Mouse (Mus musculus): Measurements from ENCODE around the gene Dppa3. TPM values are rescaled to one million over a fixed set of nuclear protein-coding genes. Genes with fewer than 3 reads are reported as not detected.

Dppa3 gene
- polyA plus RNA-seq, 1 experiment from 2014 or later, result not detected

DNA sequence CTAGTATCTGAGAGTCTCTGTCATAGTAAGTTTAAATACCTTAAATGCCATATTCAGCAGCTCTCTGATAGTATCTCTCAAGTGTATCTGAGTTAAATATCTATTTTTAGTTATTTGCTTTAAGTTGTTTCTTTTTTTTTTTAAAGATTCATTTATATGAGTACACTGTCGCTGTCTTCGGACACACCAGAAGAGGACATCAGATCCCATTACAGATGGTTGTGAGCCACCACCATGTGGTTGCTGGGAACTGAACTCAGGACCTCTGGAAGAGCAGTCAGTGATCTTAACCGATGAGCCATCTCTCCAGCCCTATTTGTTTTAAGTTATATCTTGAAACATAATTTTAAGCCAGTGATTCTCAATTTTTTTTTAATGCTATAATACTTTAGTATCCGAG is 25.2 kb upstream of the Dppa3 start:
- H3K4me2 ChIP-seq (replicated peaks), result no peak overlapping the region
- H3K4me1 ChIP-seq, result no peaks in the 10 kb centered on the region
- H3K27me3 ChIP-seq, result no peaks in the 10 kb centered on the region
- H3K9me3 ChIP-seq (replicated peaks), result no peaks in the 10 kb centered on the region
- no peaks in the 10 kb centered on the region for H3K36me3 ChIP-seq
- no peak overlapping the region for H3K27ac ChIP-seq (replicated peaks)
- H3K4me3 ChIP-seq (replicated peaks), result no peak overlapping the region
- WGBS, result 87% methylated on average over 4 of the region's 4 CpGs
- no peak for ATAC-seq (ENCODE audit: insufficient number of reproducible peaks, low FRiP score, low TSS enrichment, low read depth)
- no peak overlapping the region for H3K9ac ChIP-seq

DNA sequence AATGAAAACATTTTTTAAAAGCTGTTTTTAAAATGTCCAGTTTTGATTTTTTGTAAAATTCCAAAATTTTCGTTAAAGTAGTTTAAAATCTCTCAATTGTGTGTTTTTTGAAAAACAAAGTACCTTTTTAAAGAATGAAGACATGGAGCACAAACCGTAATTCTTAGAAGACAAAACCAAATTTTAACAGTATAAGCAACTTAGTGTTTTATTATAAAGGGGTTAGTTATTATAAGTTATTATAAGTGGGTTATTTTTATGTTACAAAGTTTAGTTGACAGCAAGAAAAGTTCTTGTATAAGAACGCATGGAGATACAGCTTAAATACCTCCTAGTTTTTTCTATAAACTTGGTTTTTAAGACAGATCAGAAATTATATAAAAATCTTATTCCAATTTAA is 24.6 kb upstream of the Dppa3 start:
- Histone ChIP-seq H3K27ac (replicated peaks) (no peak overlapping the region), H3K9me3 (replicated peaks) (no peaks in the 10 kb centered on the region), H3K4me2 (replicated peaks) (peak overlapping the region; percentile 55; the same call in 1 of the 2 replicates), H3K27me3 (no peaks in the 10 kb centered on the region), H3K4me1 (no peaks in the 10 kb centered on the region), H3K36me3 (no peaks in the 10 kb centered on the region), H3K4me3 (replicated peaks) (peak overlapping the region; percentile 51), H3K9ac (no peak overlapping the region)
- 85% methylated on average over 3 of the region's 3 CpGs for WGBS
- no peak for ATAC-seq (ENCODE audit: insufficient number of reproducible peaks, low FRiP score, low TSS enrichment, low read depth)

DNA sequence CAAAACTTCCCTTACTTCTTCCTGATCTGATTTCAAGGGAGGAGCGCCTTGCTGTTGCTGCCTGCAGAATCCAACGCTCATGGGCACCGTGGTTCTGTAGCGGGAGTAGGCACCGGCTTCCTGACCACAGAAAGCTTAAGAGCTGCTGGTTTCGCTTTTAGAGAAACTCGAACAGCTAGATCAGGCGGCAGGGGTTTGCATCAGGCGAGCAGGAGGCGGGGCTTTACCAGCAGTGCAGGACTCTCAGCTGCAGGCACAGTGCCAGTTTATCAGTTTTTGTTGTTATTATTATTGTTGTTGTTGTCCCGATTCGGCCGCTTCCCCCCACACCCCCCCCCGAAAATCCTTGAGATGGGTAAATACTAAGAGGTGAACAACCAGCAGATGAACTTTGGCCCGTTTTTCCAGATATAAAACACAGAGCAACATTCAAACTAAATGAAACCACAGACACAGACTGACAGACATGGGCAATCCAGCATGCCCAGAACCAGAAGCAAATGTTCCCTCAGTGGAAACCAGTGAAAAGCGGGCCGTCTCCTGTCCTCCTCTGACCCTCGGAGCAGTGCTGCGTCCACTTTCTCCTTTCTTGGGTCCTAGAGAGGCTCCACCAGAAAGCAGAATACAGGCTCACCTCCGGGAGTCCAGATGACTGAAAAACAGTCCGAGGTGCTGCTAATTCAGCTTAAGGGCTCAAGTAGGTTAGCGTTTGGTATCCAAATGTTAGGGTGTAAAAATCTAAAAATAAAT is 23.8 kb upstream of the Dppa3 start, which contains the start of gene Apobec1:
Gene Apobec1, minus strand, starts transcription at position 203 of the 750 bp plus-strand sequence.
- Histone ChIP-seq H3K9ac (peak within 1 kb of the TSS; percentile 35; the same call in 1 of the 2 replicates), H3K4me1 (no peaks in the 10 kb centered on the region), H3K27ac (replicated peaks) (peak within 1 kb of the TSS; percentile 45), H3K4me2 (replicated peaks) (peak within 1 kb of the TSS; percentile 55), H3K9me3 (replicated peaks) (no peaks in the 10 kb centered on the region), H3K27me3 (no peaks in the 10 kb centered on the region), H3K36me3 (no peaks in the 10 kb centered on the region), H3K4me3 (replicated peaks) (peak within 1 kb of the TSS; percentile 51)
- peak; percentile 73 for ATAC-seq (ENCODE audit: insufficient number of reproducible peaks, low FRiP score, low TSS enrichment, low read depth)
- 4% methylated on average over 22 of the region's 22 CpGs for WGBS

DNA sequence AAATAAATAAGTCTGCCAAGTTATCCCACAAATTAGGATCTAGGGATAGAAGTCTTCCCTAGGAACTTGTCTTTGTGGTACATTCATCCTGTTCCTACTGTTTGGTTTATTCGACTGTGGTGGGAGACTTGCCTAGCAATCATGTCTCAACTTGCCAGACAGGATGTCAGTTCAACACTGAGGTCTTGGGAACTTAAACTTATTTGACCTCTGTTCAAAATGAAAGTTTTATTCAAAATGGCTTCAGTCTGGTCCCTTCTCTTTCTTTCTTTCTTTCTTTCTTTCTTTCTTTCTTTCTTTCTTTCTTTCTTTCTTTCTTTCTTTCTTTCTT is 23.3 kb upstream of the Dppa3 start:
- 15% methylated on average over 1 of the region's 1 CpGs for WGBS
- peak overlapping the region; percentile 55 for H3K4me2 ChIP-seq (replicated peaks)
- no peak for ATAC-seq (ENCODE audit: insufficient number of reproducible peaks, low FRiP score, low TSS enrichment, low read depth)

GRCm38 (mm10) chr6:122604260-122604659 is 21.9 kb upstream of the Dppa3 start:
- H3K9me3 ChIP-seq (replicated peaks), result no peaks in the 10 kb centered on the region
- no peaks in the 10 kb centered on the region for H3K27me3 ChIP-seq
- H3K9ac ChIP-seq, result no peak overlapping the region
- no peaks in the 10 kb centered on the region for H3K36me3 ChIP-seq
- H3K27ac ChIP-seq (replicated peaks), result no peak overlapping the region
- no peak; the same call in 1 of the 2 replicates for ATAC-seq (ENCODE audit: insufficient number of reproducible peaks, low FRiP score, low TSS enrichment, low read depth)
- no peak overlapping the region for H3K4me3 ChIP-seq (replicated peaks)
- no peak overlapping the region for H3K4me2 ChIP-seq (replicated peaks)
- no peaks in the 10 kb centered on the region for H3K4me1 ChIP-seq

More for the DNA sequence above, 23.3 kb upstream of the Dppa3 start:
- H3K9me3 ChIP-seq (replicated peaks), result no peaks in the 10 kb centered on the region
- H3K4me3 ChIP-seq (replicated peaks), result peak overlapping the region; percentile 51
- H3K4me1 ChIP-seq, result no peaks in the 10 kb centered on the region
- H3K27ac ChIP-seq (replicated peaks), result peak overlapping the region; percentile 45; the same call in 1 of the 2 replicates
- no peaks in the 10 kb centered on the region for H3K36me3 ChIP-seq
- no peak overlapping the region for H3K9ac ChIP-seq
- H3K27me3 ChIP-seq, result no peaks in the 10 kb centered on the region

DNA sequence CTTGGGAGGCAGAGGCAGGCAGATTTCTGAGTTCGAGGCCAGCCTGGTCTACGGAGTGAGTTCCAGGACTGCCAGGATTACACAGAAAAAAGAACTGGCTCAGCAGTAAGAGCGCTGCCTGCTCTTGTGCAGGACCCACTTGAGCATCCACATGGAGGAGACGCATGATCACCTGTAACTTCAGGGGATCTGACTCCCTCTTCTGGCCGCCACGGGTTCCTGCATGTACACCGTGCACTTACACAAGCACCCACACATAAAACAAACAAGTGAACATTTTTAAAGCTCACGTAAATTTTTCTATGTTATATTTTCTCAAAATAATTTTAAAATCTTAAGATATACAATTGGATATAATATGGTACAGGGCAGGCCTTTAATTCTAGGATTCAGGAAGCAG is 20.7 kb upstream of the Dppa3 start:
- H3K9ac ChIP-seq, result no peak overlapping the region
- WGBS, result 95% methylated on average over 8 of the region's 8 CpGs
- no peaks in the 10 kb centered on the region for H3K4me1 ChIP-seq
- H3K27me3 ChIP-seq, result no peaks in the 10 kb centered on the region
- no peaks in the 10 kb centered on the region for H3K9me3 ChIP-seq (replicated peaks)
- H3K36me3 ChIP-seq, result no peaks in the 10 kb centered on the region
- no peak overlapping the region for H3K27ac ChIP-seq (replicated peaks)
- no peak for ATAC-seq (ENCODE audit: insufficient number of reproducible peaks, low FRiP score, low TSS enrichment, low read depth)
- no peak overlapping the region for H3K4me3 ChIP-seq (replicated peaks)
- no peak overlapping the region for H3K4me2 ChIP-seq (replicated peaks)

DNA sequence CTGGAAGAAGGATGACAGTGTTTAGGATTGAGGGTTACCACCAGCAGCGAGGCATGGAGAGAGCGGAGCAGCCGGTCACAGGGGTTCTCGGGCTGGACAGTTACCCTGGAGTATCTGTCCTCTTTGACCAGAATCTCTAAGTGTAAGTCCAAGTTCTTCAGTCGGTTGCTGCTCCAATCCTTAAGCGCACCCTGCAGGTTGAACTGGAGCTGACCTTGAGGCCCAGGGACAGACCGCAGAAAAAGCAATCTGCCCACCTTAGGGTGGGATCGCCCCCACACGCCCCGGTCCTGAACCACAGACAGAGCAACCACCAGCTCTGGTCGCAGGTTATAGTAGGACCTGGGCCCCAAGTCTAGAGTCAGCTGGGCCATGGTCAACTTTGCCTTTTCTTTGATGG is 19.5 kb upstream of the Dppa3 start:
- H3K4me2 ChIP-seq (replicated peaks), result no peak overlapping the region
- no peak overlapping the region for H3K4me3 ChIP-seq (replicated peaks)
- H3K27ac ChIP-seq (replicated peaks), result no peak overlapping the region
- WGBS, result 94% methylated on average over 11 of the region's 11 CpGs
- H3K36me3 ChIP-seq, result no peaks in the 10 kb centered on the region
- H3K9me3 ChIP-seq (replicated peaks), result no peaks in the 10 kb centered on the region
- no peak for ATAC-seq (ENCODE audit: insufficient number of reproducible peaks, low FRiP score, low TSS enrichment, low read depth)
- H3K27me3 ChIP-seq, result no peaks in the 10 kb centered on the region
- no peak overlapping the region for H3K9ac ChIP-seq
- no peaks in the 10 kb centered on the region for H3K4me1 ChIP-seq

GRCm38 (mm10) chr6:122607700-122608099 is 18.5 kb upstream of the Dppa3 start:
- 88% methylated on average over 12 of the region's 12 CpGs for WGBS
- Histone ChIP-seq H3K4me1 (no peaks in the 10 kb centered on the region), H3K4me3 (replicated peaks) (no peak overlapping the region), H3K27ac (replicated peaks) (no peak overlapping the region), H3K9ac (no peak overlapping the region), H3K36me3 (no peaks in the 10 kb centered on the region), H3K27me3 (no peaks in the 10 kb centered on the region), H3K4me2 (replicated peaks) (no peak overlapping the region), H3K9me3 (replicated peaks) (no peaks in the 10 kb centered on the region)
- ATAC-seq (ENCODE audit: insufficient number of reproducible peaks, low FRiP score, low TSS enrichment, low read depth), result no peak

GRCm38 (mm10) chr6:122608434-122609376 is 17.5 kb upstream of the Dppa3 start:
- H3K4me1 ChIP-seq, result no peaks in the 10 kb centered on the region
- no peak overlapping the region for H3K4me3 ChIP-seq (replicated peaks)
- ATAC-seq (ENCODE audit: insufficient number of reproducible peaks, low FRiP score, low TSS enrichment, low read depth), result no peak
- H3K4me2 ChIP-seq (replicated peaks), result no peak overlapping the region
- no peaks in the 10 kb centered on the region for H3K9me3 ChIP-seq (replicated peaks)
- whole genome bisulfite sequencing, result 71% methylated on average over 10 of the region's 10 CpGs
- H3K27ac ChIP-seq (replicated peaks), result no peak overlapping the region
- no peaks in the 10 kb centered on the region for H3K36me3 ChIP-seq
- no peaks in the 10 kb centered on the region for H3K27me3 ChIP-seq
- no peak overlapping the region for H3K9ac ChIP-seq

DNA sequence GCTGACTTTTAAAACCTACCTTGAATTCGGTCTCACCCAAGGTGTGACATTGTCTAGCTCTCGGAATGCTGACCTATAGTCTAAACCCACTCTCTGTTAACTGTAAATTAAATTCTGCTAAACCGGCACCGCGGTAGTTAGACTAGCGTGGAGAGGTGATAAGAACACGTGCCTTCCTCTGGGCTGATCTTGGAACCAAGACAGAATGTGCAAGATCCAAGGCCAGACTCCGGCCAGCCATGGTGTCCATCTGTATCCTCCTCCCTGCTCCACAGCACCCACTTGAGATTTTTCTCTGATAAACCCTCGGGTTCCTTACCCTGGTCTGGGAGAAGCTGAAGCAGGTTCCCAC is 16.9 kb upstream of the Dppa3 start:
- no peak for ATAC-seq (ENCODE audit: insufficient number of reproducible peaks, low FRiP score, low TSS enrichment, low read depth)

DNA sequence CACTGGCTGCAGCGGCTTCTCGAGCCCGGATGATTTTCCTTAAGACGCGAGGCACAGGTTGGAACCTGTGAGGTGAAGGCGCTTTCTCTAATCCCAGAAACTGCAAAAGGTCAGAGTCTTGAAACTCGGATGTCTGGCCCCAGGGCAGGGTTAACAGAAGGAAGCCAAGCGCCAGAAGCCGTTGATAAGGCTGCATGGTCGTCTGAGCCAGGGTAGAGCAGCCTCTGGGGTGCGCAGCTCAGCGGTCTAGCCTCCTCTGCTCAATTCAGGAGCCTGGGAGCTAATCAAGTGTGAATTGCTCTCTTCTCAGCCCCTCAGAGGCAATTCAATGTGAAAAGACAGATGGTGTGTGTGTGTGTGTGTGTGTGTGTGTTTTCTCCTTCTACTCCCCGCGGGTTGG is 16.4 kb upstream of the Dppa3 start, which contains the start of gene Gdf3:
Gene Gdf3, minus strand, starts transcription at position 317 of the 400 bp plus-strand sequence.
- no peak within 1 kb of the TSS for H3K4me2 ChIP-seq (replicated peaks)
- no peaks in the 10 kb centered on the region for H3K9me3 ChIP-seq (replicated peaks)
- no peak within 1 kb of the TSS for H3K4me3 ChIP-seq (replicated peaks)
- no peak for ATAC-seq (ENCODE audit: insufficient number of reproducible peaks, low FRiP score, low TSS enrichment, low read depth)
- no peaks in the 10 kb centered on the region for H3K36me3 ChIP-seq
- no peak within 1 kb of the TSS for H3K9ac ChIP-seq
- 53% methylated on average over 14 of the region's 14 CpGs for WGBS
- no peaks in the 10 kb centered on the region for H3K27me3 ChIP-seq
- no peaks in the 10 kb centered on the region for H3K4me1 ChIP-seq
- no peak within 1 kb of the TSS for H3K27ac ChIP-seq (replicated peaks)

More for the DNA sequence above, 16.9 kb upstream of the Dppa3 start:
- Histone ChIP-seq H3K4me1 (no peaks in the 10 kb centered on the region), H3K4me3 (replicated peaks) (no peak overlapping the region), H3K36me3 (no peaks in the 10 kb centered on the region), H3K9ac (no peak overlapping the region), H3K4me2 (replicated peaks) (no peak overlapping the region), H3K27ac (replicated peaks) (no peak overlapping the region), H3K27me3 (no peaks in the 10 kb centered on the region), H3K9me3 (replicated peaks) (no peaks in the 10 kb centered on the region)
- 71% methylated on average over 9 of the region's 9 CpGs for WGBS
